Mouse (Mus musculus): ENCODE measurements around the gene Reg4.

The Reg4 gene

DNA sequence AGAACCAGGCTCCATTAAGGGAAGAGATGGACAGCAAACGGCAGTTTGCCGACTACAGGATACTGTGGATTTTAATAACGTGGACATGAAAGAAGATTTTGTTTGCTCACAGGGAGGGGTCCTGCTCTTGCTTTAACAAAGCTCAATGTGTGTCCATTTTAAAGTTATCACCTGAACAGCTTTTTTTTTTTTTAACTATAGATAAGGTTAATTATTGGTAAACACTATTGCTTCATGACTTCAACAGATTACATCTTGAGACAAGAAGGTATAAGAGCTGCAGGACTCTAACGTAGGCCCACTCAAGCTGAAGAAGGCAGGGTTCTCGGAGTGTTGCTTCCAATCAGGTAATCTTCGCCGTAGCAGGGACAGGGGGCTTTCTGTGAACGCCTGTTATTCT, at the start of gene Reg4:
TSS of gene Reg4 (plus strand) at position 301 of the 400 bp plus-strand sequence.
- in situ Hi-C loops (cut with MboI, MseI) = no loop called here

DNA sequence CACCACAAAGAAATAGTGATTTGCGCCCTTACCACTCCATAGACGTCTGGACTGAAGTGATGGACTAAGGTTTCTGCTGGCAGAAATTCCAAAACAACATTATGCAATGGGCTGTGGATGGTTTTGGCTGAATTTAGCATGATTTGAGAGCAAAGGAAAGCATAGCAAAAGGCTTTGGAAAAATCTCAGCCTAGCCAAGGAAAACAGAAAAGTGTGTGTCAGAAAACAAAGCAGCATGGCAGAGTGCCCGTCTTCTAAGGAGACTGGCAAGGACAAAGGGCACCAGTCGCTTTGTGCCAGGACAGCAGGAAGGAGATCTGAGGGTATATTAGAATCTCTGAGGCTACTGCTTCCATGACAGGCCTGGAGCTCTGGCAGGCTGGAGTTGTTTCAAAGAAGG, 43.6 kb upstream of the Reg4 start:
- in situ Hi-C loops (cut with MboI, MseI) = no loop called here

DNA sequence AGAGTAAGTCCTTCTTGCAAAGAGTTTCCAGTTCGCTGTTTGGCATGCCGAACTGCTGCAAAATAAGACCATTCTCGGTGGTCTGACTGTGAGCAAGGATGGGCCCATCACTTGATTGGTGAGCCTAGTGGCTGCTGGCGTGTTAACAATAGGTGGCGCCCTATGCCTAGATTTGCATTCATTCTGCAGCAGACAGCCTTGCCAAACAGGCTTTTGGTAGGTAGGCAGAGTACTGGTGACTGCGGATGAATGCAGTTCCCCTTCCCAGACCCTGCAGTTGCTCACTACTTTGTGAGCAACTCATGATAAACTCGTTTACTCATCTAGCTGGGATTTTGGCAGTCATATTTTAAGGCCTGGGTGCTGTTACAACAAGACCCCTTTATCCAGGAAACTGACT, 41.2 kb upstream of the Reg4 start:
- in situ Hi-C loops (cut with MboI, MseI) = no loop called here

DNA sequence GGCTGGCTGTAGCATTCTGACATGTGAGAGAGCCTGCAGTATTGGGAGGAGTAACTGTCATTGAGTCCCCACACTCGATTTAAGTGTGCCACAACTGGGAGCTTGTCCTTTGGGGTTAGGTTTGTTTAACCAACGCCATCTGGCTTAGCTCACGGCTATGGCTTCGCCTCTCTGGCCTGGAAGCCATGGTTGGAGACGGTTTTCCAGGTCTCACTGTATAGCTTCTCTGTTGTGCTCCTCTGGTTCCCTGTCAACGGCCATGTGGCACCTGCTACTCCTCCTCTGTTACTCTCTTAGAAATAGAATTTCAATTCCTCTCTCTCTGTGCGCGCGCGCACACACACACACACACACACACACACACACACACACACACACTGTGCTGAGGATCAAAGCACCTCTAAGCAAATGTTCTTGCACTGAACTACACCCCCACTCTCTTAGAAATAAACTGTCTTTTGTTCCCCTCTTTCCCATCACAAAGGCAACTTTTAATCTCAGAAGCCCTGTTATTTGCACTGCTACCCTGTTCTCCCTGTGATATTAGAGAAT, 36.7 kb upstream of the Reg4 start:
- in situ Hi-C loops (cut with MboI, MseI) = no loop called here

DNA sequence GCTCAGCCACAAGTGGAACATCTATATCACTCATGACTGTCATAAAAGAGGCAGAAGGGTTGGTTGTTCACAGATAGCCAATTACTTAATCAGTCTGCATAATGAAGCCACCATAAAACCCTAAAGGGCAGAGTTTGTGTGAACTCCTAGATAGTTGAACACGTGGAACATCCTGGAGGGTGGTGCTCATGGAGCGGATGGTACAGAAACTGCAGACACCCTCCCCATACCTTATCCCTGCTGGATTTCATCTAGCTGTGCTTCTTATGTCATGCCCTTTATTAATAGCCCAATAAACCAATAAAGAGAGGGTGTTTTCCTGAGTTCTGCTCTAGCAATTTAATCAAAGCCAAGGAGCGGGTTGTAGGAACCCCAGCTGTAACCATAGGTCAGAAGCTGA, 34.2 kb upstream of the Reg4 start:
- in situ Hi-C loops (cut with MboI, MseI) = no loop called here

DNA sequence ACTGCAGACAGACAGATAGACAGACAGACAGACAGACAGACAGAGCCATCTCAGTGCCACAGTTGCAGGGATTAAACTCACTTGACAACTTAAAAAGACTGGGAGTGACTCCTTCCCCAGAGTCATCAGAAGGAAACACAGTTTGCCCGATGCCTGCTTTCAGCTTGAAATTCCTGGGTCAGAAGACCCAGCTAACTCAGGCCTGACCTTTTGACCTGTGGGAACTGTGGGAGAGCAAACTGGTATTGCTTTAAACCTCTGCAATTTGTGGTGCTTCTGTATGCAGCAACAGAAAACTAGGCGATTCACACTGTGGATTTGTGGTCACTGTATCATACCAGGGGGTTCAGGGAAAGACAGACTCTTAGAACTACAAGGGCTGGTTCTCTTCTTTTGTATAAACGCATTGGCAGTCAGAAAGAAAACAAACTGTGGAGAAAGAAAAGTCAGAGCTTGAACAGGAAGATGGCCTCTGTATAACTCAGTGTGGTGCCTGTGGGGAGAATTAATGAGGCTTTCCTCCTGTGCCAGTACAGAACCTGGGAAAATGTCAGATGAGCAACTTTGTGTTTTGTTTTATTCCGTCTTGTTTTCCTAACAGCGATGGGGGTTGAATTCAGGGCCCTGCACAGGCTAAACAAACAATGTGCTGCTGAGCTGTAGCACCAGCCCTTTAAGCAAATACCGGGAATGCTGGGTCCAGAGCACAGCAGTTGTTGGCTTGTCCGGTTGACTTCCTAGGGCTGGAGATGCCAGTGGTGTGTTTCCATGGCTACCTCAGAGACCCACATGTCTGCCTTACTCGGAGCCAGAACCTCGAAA, 24.0 kb upstream of the Reg4 start:
- in situ Hi-C loops (cut with MboI, MseI) = no loop called here

DNA sequence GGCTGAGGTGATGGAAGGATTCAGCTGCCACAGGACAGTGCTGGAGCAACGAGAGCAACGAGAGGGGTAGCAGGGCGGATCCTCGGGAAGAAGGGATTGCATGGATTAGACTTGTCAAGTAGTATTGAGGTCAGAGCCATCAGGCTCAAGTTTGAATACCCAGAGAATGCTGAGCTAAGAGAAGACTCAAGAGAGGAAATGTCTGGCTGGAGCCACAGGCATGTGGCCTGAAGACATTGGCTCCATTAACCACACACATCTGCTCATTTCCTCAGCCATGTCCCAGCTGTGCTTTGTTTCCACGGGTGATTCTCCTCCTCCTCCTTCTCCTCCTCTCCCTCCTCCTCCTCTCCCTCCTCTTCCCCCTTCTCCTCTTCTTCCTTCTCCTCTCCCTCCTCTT, 22.2 kb upstream of the Reg4 start:
- in situ Hi-C loops (cut with MboI, MseI) = no loop called here

DNA sequence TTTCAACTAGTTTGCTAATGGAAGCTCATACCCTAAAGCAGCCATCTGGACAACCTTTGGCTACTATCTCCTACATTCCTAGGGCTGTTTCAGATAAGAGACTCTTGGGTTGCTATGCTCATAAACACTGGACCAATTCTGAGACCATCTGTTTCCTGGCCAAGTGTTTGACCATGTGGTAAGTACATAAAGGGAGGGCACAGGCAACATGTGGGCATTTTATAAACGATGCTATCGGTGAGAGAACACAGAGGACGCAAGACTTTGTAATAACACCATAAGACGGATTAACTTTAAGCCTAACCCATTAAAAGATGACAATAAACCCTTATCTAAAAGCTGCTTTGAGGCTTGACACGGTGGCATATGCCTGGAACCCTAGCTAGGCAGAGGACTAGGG, 18.7 kb upstream of the Reg4 start:
- in situ Hi-C loops (cut with MboI, MseI) = no loop called here

DNA sequence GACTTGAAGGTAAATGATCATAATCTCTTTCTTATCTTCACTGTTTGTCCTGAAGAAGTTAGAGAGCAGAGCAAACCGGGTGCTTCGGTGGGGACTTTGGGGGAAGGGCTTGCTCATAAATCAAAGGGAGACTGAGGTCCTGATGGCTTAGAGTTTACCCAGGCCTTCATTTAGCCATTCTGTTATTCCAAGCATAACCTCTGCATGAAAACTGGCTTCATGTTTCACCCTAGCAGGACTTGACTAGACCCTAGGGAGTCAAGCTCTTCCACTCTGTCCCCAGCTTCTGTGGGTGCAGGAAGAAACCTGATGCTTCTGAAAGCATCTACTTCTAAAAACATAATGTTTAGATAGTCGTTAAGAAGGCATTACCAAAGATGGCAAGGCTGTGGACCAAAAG, 15.0 kb upstream of the Reg4 start:
- in situ Hi-C loops (cut with MboI, MseI) = no loop called here

DNA sequence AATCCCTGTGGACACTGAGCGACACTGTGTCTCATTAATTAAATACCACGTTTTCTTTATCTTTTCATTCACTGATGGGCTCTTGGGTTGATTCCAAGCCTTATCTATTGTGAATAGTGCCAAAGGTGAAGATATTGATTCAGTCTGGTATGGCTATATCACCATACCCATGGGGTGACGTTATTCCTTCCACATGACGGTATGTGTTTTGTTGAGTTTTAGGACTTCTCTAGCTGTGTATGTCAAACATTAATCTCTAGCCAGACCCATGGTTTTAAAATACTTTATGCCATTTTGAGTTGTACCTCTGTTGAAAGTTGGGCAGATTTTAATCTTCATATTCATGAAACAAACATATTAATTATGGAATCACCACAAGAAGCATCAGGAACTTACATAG, 12.8 kb upstream of the Reg4 start:
- in situ Hi-C loops (cut with MboI, MseI) = no loop called here

DNA sequence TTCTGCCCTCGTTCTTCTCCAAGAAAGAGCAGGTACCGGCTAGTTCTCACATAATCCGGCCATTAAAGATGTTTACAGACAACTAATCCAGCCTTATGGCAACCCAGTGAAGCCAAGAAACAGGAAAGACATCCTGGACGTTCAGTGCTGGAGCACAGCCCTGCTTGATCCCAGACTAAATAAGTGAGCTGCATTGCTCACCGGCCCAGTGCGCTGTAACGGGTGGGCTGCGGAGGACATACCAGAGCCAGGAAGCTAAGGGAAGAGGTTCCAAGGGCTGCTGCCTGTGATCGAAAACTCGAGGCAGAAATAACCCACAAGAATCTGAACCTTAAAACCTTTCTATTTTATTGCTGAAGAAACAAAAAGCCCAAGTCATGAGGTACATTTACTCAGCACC, 11.1 kb upstream of the Reg4 start:
- in situ Hi-C loops (cut with MboI, MseI) = no loop called here

DNA sequence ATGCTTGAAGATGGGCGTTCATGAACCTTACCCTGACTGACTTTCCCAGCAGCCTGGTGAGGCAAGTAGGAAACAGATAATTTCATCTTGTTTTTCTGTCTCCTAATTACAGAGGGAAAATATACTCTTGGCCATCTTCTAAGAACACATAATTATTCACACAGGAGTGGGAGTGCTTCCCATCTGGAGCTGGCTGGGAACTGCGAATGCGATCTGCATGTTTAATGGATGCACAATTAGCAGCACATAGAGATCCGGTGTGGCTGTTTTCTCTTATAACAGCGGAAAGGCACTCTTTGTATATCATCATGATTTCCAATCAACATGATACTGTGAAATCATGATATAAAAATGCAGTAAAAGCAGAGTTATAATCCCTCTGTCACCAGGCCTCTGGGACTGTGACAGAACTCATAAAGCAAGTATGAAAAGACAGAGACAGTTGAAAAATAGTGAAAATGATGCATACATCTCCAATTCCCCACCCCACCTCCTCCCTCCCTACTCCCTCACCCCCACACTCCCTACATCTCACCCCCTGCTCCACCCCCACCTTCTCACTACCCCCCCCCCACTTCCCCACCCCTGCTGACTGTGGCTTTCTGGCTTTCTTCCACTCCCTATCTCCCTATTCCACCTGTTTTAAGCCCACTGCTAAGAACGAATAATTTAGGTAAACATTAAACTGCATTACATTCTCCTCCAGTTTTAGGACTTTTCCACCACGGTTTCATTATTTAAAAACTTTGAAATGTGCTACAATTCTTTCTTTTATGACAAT, 10.5 kb upstream of the Reg4 start:
- in situ Hi-C loops (cut with MboI, MseI) = no loop called here

DNA sequence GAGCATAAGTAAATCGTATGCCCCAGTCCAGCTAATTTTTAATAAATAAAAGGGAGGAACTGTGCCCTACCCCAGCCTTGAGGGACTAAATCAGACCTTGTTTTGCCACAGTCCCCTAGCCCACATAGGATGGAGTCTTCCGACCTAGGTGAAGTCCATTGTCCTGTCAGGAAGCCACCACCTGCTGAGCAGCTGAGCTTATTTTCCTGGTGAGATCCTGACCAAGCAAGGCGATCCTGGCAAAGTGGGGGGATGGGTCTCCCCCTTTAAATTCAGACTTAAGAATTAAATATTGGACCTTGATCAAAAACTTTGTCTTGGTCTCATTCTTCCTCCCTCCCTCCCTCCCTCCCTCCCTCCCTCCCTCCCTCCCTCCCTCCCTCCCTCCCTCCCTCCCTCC, 5.7 kb upstream of the Reg4 start:
- in situ Hi-C loops (cut with MboI, MseI) = no loop called here

DNA sequence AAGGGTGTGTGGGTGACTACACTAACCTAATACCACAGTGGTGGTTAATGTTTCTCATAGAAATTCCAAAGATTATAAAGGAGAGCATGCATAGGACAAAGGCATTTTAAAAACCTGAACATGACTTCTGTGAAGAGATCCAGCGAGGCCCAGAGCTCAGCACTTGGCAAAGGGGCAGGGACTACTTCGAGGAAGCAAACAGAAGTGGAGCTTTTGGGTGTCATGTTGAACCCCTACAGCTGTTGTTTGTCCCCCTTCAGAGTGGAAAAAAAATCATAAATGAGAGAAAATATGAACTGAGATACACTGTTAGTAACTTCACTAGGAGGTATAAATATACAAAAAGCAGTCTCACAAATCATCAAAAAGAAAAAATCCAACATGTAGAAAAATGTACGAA, 1.3 kb downstream of the Reg4 start:
- in situ Hi-C loops (cut with MboI, MseI) = no loop called here

DNA sequence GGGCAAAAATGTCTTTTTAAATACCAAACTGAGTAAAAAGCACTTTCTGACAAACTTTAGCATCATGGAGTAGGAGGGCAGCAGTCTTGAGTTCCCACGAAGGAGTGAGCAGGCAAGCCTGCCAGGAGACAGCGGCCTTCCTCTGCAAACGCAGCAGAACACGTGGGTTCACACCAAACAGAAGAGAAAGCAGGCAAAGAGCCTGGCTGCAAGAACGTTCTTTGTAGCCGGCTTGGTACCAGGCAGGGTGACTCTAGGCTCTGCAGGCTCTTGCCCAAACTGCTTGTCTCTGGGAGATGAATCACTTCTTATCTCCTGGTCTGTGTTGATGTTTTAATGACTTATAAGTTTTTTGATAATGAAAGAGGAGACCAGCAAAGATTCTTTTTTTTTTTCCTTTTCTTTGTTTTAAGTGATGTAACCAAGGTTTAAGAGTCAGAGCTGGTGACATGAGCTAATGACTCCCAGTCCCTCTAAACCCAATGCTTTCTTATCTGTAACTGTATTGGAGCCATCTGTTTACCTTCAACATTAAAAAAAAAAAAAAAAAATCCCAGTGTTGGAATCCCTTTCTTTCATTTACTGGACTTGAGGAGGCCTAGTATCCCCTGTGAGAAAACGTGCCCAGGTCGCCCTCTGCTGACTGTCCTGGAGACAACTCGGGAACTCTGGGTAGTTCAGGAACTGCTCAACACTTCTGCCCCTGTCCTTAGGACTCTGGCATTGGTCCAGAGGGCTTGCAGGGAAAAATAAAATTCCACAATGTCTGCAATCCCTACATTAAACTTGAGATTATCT, 2.0 kb downstream of the Reg4 start:
- in situ Hi-C loops (cut with MboI, MseI) = no loop called here

DNA sequence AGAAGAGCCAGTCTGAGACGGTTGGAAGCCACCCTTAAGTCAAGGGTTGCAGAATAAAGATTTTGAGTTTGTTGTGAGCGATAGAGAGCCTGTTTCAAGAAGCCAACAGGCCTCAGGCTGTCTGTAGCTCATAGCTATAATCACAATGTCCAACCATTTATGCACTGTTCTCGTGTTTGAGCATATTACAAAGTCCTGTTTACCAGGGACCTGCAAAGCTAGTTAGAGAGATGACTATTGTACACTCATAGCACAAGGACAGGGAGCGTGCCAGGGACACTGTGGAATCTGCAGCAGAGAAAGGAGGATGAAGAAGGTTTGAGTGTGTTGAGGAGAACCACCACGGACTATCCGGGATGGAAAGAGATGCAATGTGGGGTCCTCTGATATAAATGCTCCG, 3.0 kb downstream of the Reg4 start:
- in situ Hi-C loops (cut with MboI, MseI) = loop anchor here (5.0 kb wide), 2 partner anchors 87 to 217 kb away; no protein-coding TSS in a partner anchor

DNA sequence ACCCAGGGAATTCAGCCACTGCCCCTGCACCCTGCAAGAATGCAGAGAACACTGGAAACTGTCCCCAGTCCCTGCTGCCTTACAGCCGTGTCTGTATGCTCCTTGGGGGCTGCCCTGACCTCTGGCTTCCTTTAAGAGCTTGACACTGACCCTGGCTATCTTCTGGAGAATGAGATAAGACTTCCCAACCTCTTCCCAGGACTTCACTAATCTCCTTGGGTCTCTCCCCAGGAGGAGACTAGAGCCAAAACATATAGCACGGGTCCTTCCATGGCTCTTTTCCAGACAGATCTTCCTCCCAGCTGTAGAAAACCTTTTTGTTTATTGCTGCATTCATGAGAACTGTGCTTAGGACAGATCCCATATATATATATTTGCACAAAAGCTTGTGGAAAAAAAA, 3.8 kb downstream of the Reg4 start:
- in situ Hi-C loops (cut with MboI, MseI) = loop anchor here (5.0 kb wide), 2 partner anchors 87 to 217 kb away; no protein-coding TSS in a partner anchor

DNA sequence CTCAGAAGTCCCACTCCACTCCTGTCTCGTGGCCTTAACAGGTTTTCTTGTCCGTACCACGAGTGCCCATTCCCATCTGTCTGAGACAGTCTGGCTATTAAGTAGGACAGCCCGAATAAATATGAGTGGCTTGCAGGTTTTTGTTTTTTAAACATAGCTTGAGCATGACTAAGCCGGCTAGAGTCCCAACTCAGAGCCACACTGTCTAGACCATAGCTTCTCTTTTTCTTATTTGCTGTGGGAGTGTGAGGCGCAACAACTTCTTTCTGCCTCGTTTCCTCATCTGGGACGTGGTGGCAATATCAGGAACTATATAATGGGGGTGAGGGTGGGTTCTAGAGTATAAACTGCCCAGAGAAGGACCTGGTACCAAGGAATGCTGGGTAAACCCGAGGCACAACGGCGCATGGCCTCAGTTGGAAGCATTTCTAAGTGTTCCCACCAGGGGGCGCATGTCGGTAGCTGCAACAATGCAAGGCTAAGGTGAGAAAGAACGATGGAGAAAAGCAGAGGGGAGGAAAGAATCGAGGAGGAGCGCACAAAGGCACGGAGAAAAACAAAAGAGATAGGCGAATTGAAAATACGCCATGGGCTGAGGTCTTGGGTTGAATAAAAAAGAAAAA, 5.1 kb downstream of the Reg4 start:
- in situ Hi-C loops (cut with MboI, MseI) = loop anchor here (5.0 kb wide), 2 partner anchors 85 to 215 kb away; no protein-coding TSS in a partner anchor

DNA sequence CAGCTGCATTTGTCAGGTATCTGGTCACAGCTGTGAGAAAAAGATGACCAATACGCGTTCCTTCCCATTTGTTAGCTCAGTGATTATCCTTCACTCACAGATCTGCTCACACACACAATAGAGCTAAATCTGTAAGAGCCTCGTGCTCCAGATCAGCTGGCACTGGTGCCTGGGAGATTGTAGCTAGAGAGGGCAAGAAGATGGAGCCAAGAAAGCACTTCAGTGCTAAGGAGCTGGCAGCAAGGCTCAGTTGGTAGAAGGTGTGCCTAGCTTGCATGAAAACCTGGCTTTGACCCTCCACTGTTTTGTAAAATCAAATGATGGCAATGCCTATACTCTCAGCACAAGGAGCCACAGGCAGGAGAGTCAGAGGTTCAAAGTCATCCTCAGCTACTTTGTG, 5.8 kb downstream of the Reg4 start:
- in situ Hi-C loops (cut with MboI, MseI) = loop anchor here (5.0 kb wide), 2 partner anchors 85 to 215 kb away; no protein-coding TSS in a partner anchor

DNA sequence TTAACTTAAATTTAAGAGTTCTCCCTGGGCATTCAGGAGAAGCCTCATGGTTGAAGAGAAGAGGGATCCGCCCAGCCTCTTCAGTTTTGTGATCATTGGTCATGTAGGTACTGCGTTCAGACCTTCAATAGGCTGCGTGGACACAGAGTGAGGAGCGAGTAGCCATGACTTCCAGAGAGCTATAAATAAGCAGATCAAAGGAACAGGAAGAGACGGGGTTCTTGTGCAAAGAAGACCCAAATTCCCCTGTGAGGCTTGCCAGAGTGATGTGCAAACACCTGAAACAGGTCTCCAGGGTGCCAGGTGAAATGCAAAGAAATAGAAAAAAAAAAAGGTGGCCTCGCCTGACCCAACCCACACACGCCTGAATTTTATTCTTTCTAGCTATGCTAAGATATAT, 8.0 kb downstream of the Reg4 start:
- in situ Hi-C loops (cut with MboI, MseI) = loop anchor here (5.0 kb wide), 2 partner anchors 82 to 212 kb away; no protein-coding TSS in a partner anchor

DNA sequence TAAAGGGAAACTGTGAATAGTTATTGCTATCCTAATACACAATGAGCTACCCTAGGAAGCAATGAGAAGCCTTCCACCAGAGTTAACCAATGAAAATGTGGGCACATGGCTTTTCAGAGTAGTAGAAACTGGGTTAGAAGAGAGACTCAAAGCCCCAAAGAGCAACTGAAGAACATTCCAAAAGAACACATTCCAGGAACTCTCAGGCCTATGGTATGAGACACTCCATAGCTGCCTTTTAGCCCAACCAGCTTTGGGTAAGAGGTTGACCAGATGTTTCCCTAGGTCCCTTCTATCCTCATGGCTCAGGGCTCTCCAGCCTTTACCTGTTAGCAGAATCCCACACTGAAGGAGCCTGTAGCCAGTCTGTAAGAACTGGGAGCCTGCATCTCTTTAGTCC, 11.5 kb downstream of the Reg4 start:
- in situ Hi-C loops (cut with MboI, MseI) = no loop called here
